Mouse (Mus musculus) cerebral cortex, adult 2 months (tissue): ENCODE data around the gene 1810043G02Rik.

Experiments used
- WGBS: fragments of 180-500 bp; shearing (Covaris S2); methylation state at CpG from one replicate; pipeline ENCODE4 v1.1.7; 2018; 5-methylcytosine and 5-hydroxymethylcytosine counted together

The 1810043G02Rik gene

DNA sequence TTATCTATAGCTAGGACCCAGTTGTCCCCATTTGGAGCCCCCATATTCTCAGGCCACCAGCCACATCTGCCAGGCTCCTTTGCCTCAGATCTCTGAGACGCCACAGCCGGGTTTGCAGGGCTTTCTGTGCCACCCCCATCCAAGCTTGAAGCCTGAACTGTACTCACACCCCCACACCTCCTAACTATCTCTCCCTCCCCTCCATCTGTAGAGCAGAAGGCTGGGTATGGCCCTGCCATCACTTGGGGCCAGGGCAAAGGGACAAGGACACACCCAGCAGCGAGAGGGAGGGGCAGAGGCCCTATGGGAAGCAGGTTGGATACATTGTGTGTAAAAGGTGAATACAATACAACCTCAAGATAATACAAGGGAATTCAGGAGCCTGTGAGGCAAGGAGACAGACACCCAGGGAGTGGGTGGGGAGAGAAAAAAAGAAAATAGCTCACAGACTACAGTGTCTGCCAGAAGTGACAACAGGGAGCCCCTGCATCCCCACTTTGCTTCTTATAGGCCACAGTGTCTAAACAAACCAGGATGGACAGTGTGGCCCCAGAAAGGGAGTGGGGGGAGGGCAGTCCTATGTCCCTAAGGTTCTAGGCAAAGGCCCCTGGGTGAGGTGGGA lies 26.3 kb downstream of the 1810043G02Rik start:
- 58% methylated on average over 3 of the region's 3 CpGs for WGBS

DNA sequence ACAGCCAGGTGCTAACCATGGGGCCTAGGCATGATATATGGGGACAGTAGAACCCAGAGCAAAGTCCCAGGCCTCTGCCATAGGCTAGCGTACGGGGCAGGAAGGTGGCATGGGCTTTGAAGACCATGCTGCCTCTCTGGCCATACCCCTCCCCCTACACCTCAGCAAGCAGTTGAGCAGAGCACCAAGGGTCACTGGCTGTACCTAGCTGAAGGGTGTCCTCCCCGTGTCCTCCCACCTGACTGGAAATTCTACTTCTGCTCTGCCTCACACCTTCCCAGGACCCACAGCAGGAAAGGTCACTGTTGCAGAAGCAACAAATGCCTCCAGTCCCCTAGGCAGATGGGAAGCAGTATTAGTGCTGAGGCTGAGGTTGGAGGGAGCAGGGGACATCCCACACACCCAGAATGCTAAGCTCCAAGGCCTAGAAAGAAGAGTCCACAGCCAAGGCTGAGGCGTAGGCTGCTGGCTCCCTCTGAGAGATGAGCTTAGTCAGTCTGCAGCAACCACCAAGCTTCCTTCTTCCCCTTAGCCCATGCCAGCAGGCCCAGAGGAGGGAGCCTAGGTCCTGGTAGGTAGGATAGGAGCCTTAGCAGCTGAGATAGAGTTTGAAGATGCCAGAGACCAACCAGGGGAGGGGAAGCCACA lies 27.6 kb downstream of the 1810043G02Rik start:
- WGBS = 68% methylated on average over 4 of the region's 4 CpGs

- 64% methylated on average over 7 of the region's 7 CpGs for WGBS
These were observed 28.9 kb downstream of the 1810043G02Rik start for GRCm38 (mm10) chr10:78007203-78007602.

- WGBS = 82% methylated on average over 3 of the region's 3 CpGs
These were observed 29.8 kb downstream of the 1810043G02Rik start for GRCm38 (mm10) chr10:78008169-78008568.

DNA sequence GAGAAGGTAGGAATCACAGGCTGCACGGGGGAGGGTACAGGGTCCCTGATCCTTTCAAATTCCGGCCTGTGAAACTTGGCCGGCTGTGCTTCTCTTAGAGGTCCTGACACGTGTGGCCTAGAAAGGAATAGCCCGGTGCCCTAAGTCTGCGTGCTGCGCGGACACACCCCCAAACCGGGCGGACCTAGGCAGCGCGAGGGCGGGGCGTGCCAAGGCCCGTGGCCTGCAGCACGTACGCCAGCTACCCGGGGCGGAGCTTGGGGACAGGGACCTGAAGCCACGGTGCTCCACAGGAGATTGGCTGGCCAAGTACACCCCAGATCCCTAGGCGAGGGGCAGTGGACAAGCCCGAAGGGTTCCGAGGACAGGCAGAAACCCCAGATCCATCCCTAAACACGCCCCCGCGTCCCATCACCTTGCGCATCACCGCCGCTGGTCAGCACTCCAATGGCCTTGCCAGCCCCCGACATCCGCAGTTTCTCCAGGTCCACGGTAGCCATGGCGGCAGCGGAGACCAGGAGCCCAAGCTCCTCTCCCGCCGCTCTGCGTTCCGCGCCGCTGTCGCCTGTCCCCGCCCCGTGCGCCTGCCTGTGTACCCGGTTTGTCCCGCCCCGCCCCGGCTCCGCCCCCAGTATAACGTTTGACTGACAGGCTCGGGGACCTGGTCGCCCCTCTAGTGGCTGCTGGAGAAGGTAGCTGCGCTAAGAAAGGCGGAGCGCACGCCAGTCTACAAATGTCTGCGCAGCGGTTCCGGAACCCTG lies 31.0 kb downstream of the 1810043G02Rik start:
- under 1% methylated on average over 59 of the region's 59 CpGs for WGBS

- under 1% methylated on average over 9 of the region's 9 CpGs for WGBS
These were observed 31.6 kb downstream of the 1810043G02Rik start, which contains the start of gene Pfkl for GRCm38 (mm10) chr10:78009945-78010293. TSS of gene Pfkl (minus strand) at chr10:78010083.

DNA sequence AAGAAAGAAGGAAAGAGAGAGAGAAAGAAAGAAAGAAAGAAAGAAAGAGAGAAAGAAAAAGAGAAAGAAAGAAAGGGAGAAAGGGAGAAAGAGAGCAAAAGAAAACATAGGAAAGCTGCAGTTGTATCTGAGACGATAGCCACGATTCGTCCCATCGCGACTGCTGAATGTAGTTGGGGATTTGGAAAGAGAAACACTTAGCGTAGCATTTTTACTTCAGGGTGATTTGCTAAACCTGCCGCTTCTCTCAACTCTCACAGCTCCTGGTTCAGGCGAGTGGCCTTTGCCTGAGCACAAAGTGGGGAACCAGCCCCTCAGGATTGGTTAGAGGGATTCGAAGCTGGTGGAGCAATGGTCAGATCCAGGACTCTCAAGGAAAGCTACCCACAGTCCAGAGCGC lies 32.0 kb downstream of the 1810043G02Rik start:
- WGBS = 19% methylated on average over 10 of the region's 10 CpGs

DNA sequence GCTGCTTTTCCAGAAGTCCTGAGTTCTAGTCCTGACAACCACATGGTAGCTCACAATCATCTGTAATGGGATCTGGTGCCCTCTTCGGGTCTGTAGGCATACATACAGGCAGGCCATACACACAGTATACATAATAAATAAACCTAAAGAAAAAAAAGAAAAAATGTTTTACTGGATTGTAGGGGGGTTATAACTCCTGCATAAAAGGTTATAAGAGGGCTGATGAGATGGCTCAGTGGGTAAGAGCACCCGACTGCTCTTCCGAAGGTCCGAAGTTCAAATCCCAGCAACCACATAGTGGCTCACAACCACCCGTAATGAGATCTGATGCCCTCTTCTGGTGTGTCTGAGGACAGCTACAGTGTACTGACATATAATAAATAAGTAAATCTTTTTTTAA lies 32.8 kb downstream of the 1810043G02Rik start:
- 95% methylated on average over 5 of the region's 5 CpGs for WGBS

GRCm38 (mm10) chr10:78012661-78013495 lies 34.6 kb downstream of the 1810043G02Rik start:
- WGBS = 95% methylated on average over 18 of the region's 18 CpGs

DNA sequence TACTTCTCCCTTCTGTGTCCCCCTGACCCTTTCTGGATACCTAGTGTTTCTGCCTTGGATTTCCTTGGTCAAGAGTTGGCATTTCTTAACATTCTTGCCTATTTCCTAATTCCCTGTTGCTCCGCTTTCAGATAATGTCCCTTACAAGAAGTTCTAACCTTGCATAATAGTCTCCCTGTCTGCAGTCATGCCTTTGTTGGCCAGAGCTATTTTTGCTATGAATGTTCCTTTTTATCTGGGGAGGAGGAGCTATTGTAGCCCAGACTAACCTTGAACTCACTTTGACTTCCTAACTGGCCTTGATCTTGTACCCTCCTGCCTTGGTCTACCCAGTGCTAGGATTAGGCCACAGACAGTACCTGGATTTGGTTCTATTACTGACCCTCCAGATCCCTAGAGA lies 37.2 kb downstream of the 1810043G02Rik start:
- 86% methylated on average over 1 of the region's 1 CpGs for WGBS

DNA sequence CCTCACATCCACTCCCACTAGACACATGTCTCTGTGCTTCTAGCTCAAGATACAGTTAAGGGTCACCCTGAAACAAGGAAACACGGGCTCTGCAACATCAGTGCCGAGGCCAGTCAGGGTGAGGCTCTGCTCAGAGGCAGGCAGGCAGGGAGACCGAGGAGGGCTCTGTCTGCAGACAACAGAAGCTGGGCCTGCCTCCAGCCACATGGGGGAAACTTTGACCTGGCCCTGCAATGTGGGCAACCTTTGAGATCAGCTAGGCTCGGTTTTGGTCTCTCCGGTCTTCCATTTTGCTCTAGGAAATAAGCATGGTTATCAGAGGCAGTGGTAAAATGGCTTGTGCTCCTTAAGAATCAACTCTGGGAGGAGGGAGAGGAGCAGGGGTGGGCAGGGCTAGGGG lies 38.0 kb downstream of the 1810043G02Rik start:
- WGBS = 64% methylated on average over 5 of the region's 5 CpGs

DNA sequence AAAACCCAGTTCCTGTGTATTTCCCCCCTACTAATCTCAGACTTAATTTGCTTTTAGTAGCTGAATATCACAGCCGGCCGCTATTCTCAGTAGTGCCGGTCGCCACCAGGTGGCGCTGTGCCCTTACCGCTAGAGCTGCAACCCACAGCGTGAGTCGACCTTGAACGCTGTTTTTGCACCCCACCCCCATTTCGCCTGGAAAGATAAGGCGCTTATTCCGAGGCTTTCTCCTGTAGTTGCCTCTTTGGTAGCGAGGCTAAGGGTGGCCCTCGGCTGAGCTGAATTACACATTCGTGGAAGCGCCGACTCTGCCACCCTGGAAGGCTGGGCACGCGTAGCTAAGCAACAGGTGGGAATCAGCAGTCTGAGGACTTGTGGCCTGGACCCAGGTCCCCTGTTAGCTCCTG lies 40.5 kb downstream of the 1810043G02Rik start:
- 16% methylated on average over 19 of the region's 19 CpGs for WGBS

GRCm38 (mm10) chr10:78019291-78019690 lies 41.0 kb downstream of the 1810043G02Rik start:
- 74% methylated on average over 4 of the region's 4 CpGs for WGBS

GRCm38 (mm10) chr10:78019984-78020383 lies 41.7 kb downstream of the 1810043G02Rik start:
- 98% methylated on average over 6 of the region's 11 CpGs for WGBS

- 45% methylated on average over 6 of the region's 8 CpGs for WGBS
These were observed 47.1 kb downstream of the 1810043G02Rik start for GRCm38 (mm10) chr10:78025453-78025852.

GRCm38 (mm10) chr10:78028129-78028528 lies 49.8 kb downstream of the 1810043G02Rik start:
- WGBS = 2% methylated on average over 5 of the region's 5 CpGs

- 98% methylated on average over 1 of the region's 1 CpGs for WGBS
These were observed 50.8 kb downstream of the 1810043G02Rik start for GRCm38 (mm10) chr10:78029080-78029479.

DNA sequence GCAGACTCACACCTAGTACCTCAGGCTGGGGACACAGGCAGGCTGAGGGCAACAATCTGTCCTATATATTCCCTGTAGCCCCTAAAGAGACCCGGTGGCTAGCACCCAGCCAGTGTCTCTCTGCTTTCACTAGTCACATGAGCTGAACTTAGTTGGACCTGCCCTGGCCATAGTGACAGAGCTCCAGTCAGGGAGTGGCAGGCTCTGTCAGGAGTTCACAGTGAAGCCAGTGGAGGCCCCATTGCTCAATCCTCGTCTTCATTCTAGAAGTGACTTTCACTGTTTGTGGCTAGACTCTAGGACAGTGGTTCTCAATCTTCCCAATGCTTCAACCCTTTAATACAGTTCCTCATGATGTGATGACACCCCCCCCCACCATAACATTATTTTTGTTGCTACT lies 53.7 kb downstream of the 1810043G02Rik start:
- WGBS = 83% methylated on average over 2 of the region's 2 CpGs
